In genomic region chr2:109930771-109931170, GRCm38 (mm10) we compare ENCODE assay signal across 24 mouse cellular contexts. TPM values are rescaled to one million over a fixed set of nuclear protein-coding genes. Genes with fewer than 3 reads are reported as not detected.
DNase-seq lines count a peak whose midpoint lies in the region; ATAC-seq and TF ChIP-seq lines count a peak whose summit lies in the region.
"Had no signal": no experiment of that assay in that cellular context is flagged by ENCODE, and none has a peak within 500 bp of the region (broad histone marks: within the 10 kb centered on the region; RNA-seq: fewer than 3 reads in every experiment).

No protein-coding gene starts in this region.

- no peak for DNase-seq in heart, postnatal 0 days (ENCODE audit: low spot score)
- DNase-seq in heart, postnatal 14 days = no peak
- peak; percentile 32 for DNase-seq in liver, adult 2 months (ENCODE audit: extremely low read depth, low read depth, low spot score)
- no peak for DNase-seq in liver, embryonic 11.5 days (ENCODE audit: low spot score)
- DNase-seq in ES-CJ7 (ENCODE audit: low read depth, low spot score) (peak; percentile 48), ZHBTc4 (ENCODE audit: low read depth, low spot score) (peak; percentile 57)
- DNase-seq in adrenal gland, adult 18-20 months (ENCODE audit: low spot score in 2 of 2) = no peak
- DNase-seq: adrenal gland, adult 2 months; cerebellum, adult 8-10 months; cerebellum, postnatal 36 days; embryo, embryonic 11 days; left cerebral cortex, postnatal 4 days; lung, postnatal 4 days; right cerebral cortex, adult 18-20 months; right cerebral cortex, postnatal 4 days; thymus, postnatal 25 days had no signal

- no peak overlapping the region for H3K4me2 ChIP-seq in heart, postnatal 0 days (ENCODE audit: low read depth, low read length)
- H3K4me2 ChIP-seq in liver, embryonic 11.5 days = no peak overlapping the region
- H3K4me2 ChIP-seq: embryonic facial prominence, embryonic 13.5 days; forebrain, embryonic 12.5 days; heart, embryonic 11.5 days; hindbrain, embryonic 13.5 days; limb, embryonic 15.5 days; lung, embryonic 15.5 days; midbrain, embryonic 15.5 days had no signal

- H3K4me1 ChIP-seq in heart, postnatal 0 days (ENCODE audit: control insufficient read depth, insufficient read depth) = peaks cover 25% of the 10 kb centered on the region
- peaks cover 56% of the 10 kb centered on the region for H3K4me1 ChIP-seq in liver, adult 2 months (ENCODE audit: control insufficient read depth, insufficient read depth, low read length)
- H3K4me1 ChIP-seq in liver, embryonic 11.5 days (replicated peaks; ENCODE audit: control insufficient read depth, insufficient read depth, low read length) = peaks cover 16% of the 10 kb centered on the region
- H3K4me1 ChIP-seq: lung, embryonic 15.5 days; midbrain, embryonic 15.5 days had no signal

- no peaks in the 10 kb centered on the region for H3K9me3 ChIP-seq in heart, postnatal 0 days (replicated peaks; ENCODE audit: control insufficient read depth, low read length)
- H3K9me3 ChIP-seq in liver, embryonic 11.5 days (ENCODE audit: control insufficient read depth, low read length) = no peaks in the 10 kb centered on the region
- H3K9me3 ChIP-seq: embryonic facial prominence, embryonic 13.5 days; forebrain, embryonic 12.5 days; hindbrain, embryonic 13.5 days; limb, embryonic 15.5 days; lung, embryonic 15.5 days; midbrain, embryonic 15.5 days had no signal

- intact Hi-C loops in heart, postnatal 14 days (cut with DNase I) = no loop called here

- TF ChIP-seq POLR2A in liver, adult 2 months (IDR thresholded peaks at IDR 0.05; ENCODE audit: extremely low read depth, insufficient read depth, low read length) = no peak

- H3K79me2 ChIP-seq in liver, adult 2 months (ENCODE audit: control insufficient read depth, insufficient read depth, low read length) = peaks cover 47% of the 10 kb centered on the region

- peak; percentile 27; the same call in 1 of the 2 replicates for TF ChIP-seq CTCF in heart, postnatal 0 days (IDR thresholded peaks at IDR 0.05; ENCODE audit: low read depth)
- peak; percentile 38; the same call in 1 of the 2 replicates for TF ChIP-seq CTCF in liver, adult 2 months (IDR thresholded peaks at IDR 0.05; ENCODE audit: low read depth, low read length)

- no peaks in the 10 kb centered on the region for H3K27me3 ChIP-seq in heart, postnatal 0 days (ENCODE audit: control insufficient read depth, insufficient read depth, low read length)
- no peaks in the 10 kb centered on the region for H3K27me3 ChIP-seq in liver, adult 2 months (ENCODE audit: control insufficient read depth, insufficient read depth, low read length)
- H3K27me3 ChIP-seq in liver, embryonic 11.5 days (replicated peaks; ENCODE audit: control insufficient read depth, insufficient read depth, low read length) = no peaks in the 10 kb centered on the region
- H3K27me3 ChIP-seq: embryonic facial prominence, embryonic 13.5 days; hindbrain, embryonic 13.5 days; limb, embryonic 15.5 days; midbrain, embryonic 15.5 days had no signal

- peaks cover 4% of the 10 kb centered on the region; the same call in 1 of the 2 replicates for H3K36me3 ChIP-seq in heart, postnatal 0 days (replicated peaks; ENCODE audit: control insufficient read depth, insufficient read depth, low read length)
- peaks cover 2% of the 10 kb centered on the region; the same call in 1 of the 2 replicates for H3K36me3 ChIP-seq in liver, adult 2 months (ENCODE audit: control insufficient read depth, insufficient read depth, low read length)
- H3K36me3 ChIP-seq in liver, embryonic 11.5 days (ENCODE audit: control insufficient read depth, insufficient read depth, low read length) = no peaks in the 10 kb centered on the region
- H3K36me3 ChIP-seq: forebrain, embryonic 12.5 days; hindbrain, embryonic 13.5 days; lung, embryonic 15.5 days; midbrain, embryonic 15.5 days had no signal

- H3K27ac ChIP-seq in heart, postnatal 0 days (ENCODE audit: low read depth) = no peak overlapping the region
- H3K27ac ChIP-seq in liver, adult 2 months (replicated peaks; ENCODE audit: insufficient read depth, low read depth, low read length) = no peak overlapping the region
- no peak overlapping the region for H3K27ac ChIP-seq in liver, embryonic 11.5 days (ENCODE audit: low read depth, low read length)
- H3K27ac ChIP-seq: embryonic facial prominence, embryonic 13.5 days; forebrain, embryonic 12.5 days; hindbrain, embryonic 13.5 days; limb, embryonic 15.5 days; lung, embryonic 15.5 days; midbrain, embryonic 15.5 days had no signal

- WGBS in heart, postnatal 0 days = 93% methylated on average over 4 of the region's 4 CpGs
- WGBS in liver, adult 2 months = 76% methylated on average over 4 of the region's 4 CpGs
- WGBS in liver, embryonic 11.5 days = 91% methylated on average over 4 of the region's 4 CpGs

- H3K9ac ChIP-seq in heart, postnatal 0 days (replicated peaks; ENCODE audit: low read depth, low read length) = no peak overlapping the region
- H3K9ac ChIP-seq in liver, adult 2 months (ENCODE audit: low read depth, low read length) = no peak overlapping the region
- H3K9ac ChIP-seq in liver, embryonic 11.5 days (ENCODE audit: low read depth, low read length) = no peak overlapping the region
- H3K9ac ChIP-seq: embryonic facial prominence, embryonic 13.5 days; forebrain, embryonic 12.5 days; hindbrain, embryonic 13.5 days; limb, embryonic 15.5 days; lung, embryonic 15.5 days; midbrain, embryonic 15.5 days had no signal

- H3K4me3 ChIP-seq in heart, postnatal 0 days (ENCODE audit: low read depth, low read length) = no peak overlapping the region
- H3K4me3 ChIP-seq in liver, adult 2 months (ENCODE audit: insufficient read depth, low read depth, low read length) = no peak overlapping the region
- H3K4me3 ChIP-seq in liver, embryonic 11.5 days (ENCODE audit: low read depth, low read length) = no peak overlapping the region
- H3K4me3 ChIP-seq: embryonic facial prominence, embryonic 13.5 days; erythroblast, embryonic 14.5 days; forebrain, embryonic 12.5 days; hindbrain, embryonic 13.5 days; limb, embryonic 15.5 days; lung, embryonic 15.5 days; midbrain, embryonic 15.5 days had no signal

- no peak for TF ChIP-seq EP300 in heart, postnatal 0 days (IDR thresholded peaks at IDR 0.05; ENCODE audit: low read depth)

- ATAC-seq in heart, postnatal 0 days (ENCODE audit: insufficient read depth, low read depth) = no peak
- no peak for ATAC-seq in liver, embryonic 11.5 days (replicated peaks; ENCODE audit: low FRiP score)
- ATAC-seq: midbrain, embryonic 15.5 days had no signal

RNA-seq across cellular contexts. Expression of gene Lgr4, which starts 13.3 kb away (rescaled TPM):
- total RNA-seq in heart, postnatal 0 days (2014; rRNA removed; ENCODE audit: low replicate concordance) = 49.7 and 61.2 TPM in 2 replicates
- polyA plus RNA-seq in heart, postnatal 0 days (2015; fragmentation: Nextera tagmentation; extraction: Ambion mirVana) = 10.2 and 10.9 TPM in 2 replicates
- 10 to 100 TPM; 28.0 to 29.2 TPM for total RNA-seq in heart, postnatal 14 days (2021)
- total RNA-seq in liver, adult 2 months (2014; rRNA removed) = 53.9 and 61.8 TPM in 2 replicates
- 16.9 and 19.3 TPM in 2 replicates for polyA plus RNA-seq in liver, adult 2 months (2012; rRNA removed)
- 9.5 and 10.0 TPM in 2 replicates for polyA plus RNA-seq in liver, embryonic 11.5 days (2014; fragmentation: Nextera tagmentation; extraction: Ambion mirVana)
- 100 to 1,000 TPM; 106 to 208 TPM for total RNA-seq in adrenal gland, adult 18-20 months (2021)

RNA-seq across cellular contexts. Expression of gene Lin7c, which starts 40.1 kb away (rescaled TPM):
- total RNA-seq in heart, postnatal 0 days (2014; rRNA removed; ENCODE audit: low replicate concordance) = 28.1 and 32.3 TPM in 2 replicates
- polyA plus RNA-seq in heart, postnatal 0 days (2015; fragmentation: Nextera tagmentation; extraction: Ambion mirVana) = 27.8 and 28.2 TPM in 2 replicates
- total RNA-seq in heart, postnatal 14 days (2021) = 10 to 100 TPM; 45.2 to 46.4 TPM
- 32.6 and 35.8 TPM in 2 replicates for total RNA-seq in liver, adult 2 months (2014; rRNA removed)
- 5.3 and 5.4 TPM in 2 replicates for polyA plus RNA-seq in liver, adult 2 months (2012; rRNA removed)
- 44.4 and 53.4 TPM in 2 replicates for polyA plus RNA-seq in liver, embryonic 11.5 days (2014; fragmentation: Nextera tagmentation; extraction: Ambion mirVana)
- total RNA-seq in adrenal gland, adult 18-20 months (2021) = 10 to 100 TPM; 79.1 to 95.9 TPM

Comparison
In these comparisons a context has a peak if more than half of its experiments do, and no peak if none do; other contexts are left out.
1. DNase-seq: peak in liver, adult 2 months (single experiment), ES-CJ7 (single experiment) and ZHBTc4 (single experiment); none in heart, postnatal 0 days (single experiment), heart, postnatal 14 days (0 of 2), liver, embryonic 11.5 days (single experiment) and adrenal gland, adult 18-20 months (0 of 2).